Mouse (Mus musculus) cerebellum, adult 2 months (tissue): Measurements from ENCODE around the gene Ppp3ca.

Experiments
- CTCF ChIP-seq: fragments of 200-500 bp; IDR thresholded peaks from 2 replicates; pipeline ENCODE4 v1.5.1; 2011; ENCODE audit warnings: low read depth, mild to moderate bottlenecking, control low read depth, low read length, moderate library complexity, borderline replicate concordance; ENCODE audit not compliant: insufficient read depth
- POLR2A ChIP-seq: fragments of 200-500 bp; IDR thresholded peaks from 2 replicates; pipeline ENCODE4 v1.6.1; 2011; ENCODE audit warnings: low read length, control low read depth, borderline replicate concordance; ENCODE audit not compliant: insufficient read depth

DNA sequence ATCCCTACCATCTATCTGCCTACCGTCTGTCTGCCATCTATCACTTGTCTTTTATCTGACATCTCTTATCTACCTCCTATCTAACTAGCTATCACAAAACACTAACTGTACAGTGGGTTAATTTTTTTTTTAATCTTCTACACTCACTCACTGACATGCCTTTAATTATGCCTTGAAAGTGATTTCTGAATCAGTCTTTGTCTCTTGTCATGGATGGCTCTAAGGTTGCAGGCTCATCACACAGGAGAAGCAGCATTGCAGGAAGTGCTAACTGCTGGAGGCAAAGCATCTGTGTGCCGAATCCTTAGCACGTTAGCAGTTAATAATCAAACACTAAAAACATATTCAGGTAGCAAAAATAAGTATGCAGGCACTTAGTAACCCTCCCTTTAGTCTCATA is 151.1 kb downstream of the Ppp3ca start:
- TF ChIP-seq CTCF: no peak
- no peak for TF ChIP-seq POLR2A
